Mouse (Mus musculus): ENCODE results near the gene 1700084M14Rik. TPM values are rescaled to one million over a fixed set of nuclear protein-coding genes. Genes with fewer than 3 reads are reported as not detected.
"Not testable (repeated sequence)": the region's sequence is repeated elsewhere in the genome, so short reads cannot be mapped to it uniquely, and the experiment has no call there.

1700084M14Rik gene
- not detected in 2 replicates for polyA plus RNA-seq (2016; fragmentation: Nextera tagmentation; extraction: Ambion mirVana)

GRCm38 (mm10) chrX:91575811-91576210 is at the start of gene 1700084M14Rik:
Gene 1700084M14Rik, minus strand, starts transcription at chrX:91575911.
- H3K9me3 ChIP-seq (replicated peaks); H3K4me1 ChIP-seq; H3K4me2 ChIP-seq (replicated peaks); ATAC-seq (ENCODE audit: low FRiP score); H3K27me3 ChIP-seq; H3K9ac ChIP-seq; H3K36me3 ChIP-seq; H3K27ac ChIP-seq; H3K4me3 ChIP-seq: not testable (repeated sequence)
- 78% methylated on average over 3 of the region's 3 CpGs for WGBS

Other genes with a start within 250 kb of the 1700084M14Rik start
- gene Mageb2, start 244.2 kb downstream of the 1700084M14Rik start, polyA plus RNA-seq (2016; fragmentation: Nextera tagmentation; extraction: Ambion mirVana), result not detected in 2 replicates
- not detected in 2 replicates for gene Gm5072, start 183.4 kb downstream of the 1700084M14Rik start, polyA plus RNA-seq (2016; fragmentation: Nextera tagmentation; extraction: Ambion mirVana)
- gene Gm8914, start 95.8 kb downstream of the 1700084M14Rik start, polyA plus RNA-seq (2016; fragmentation: Nextera tagmentation; extraction: Ambion mirVana), result not detected in 2 replicates
- not detected in 2 replicates for gene Gm14781, start 56.3 kb upstream of the 1700084M14Rik start, polyA plus RNA-seq (2016; fragmentation: Nextera tagmentation; extraction: Ambion mirVana)
- gene Mageb5, start 207.1 kb upstream of the 1700084M14Rik start, polyA plus RNA-seq (2016; fragmentation: Nextera tagmentation; extraction: Ambion mirVana), result not detected in 2 replicates

Data from hindbrain, embryonic 12.5 days (tissue).